Mouse (Mus musculus): ENCODE measurements around the gene Dnajc5g.

DNA sequence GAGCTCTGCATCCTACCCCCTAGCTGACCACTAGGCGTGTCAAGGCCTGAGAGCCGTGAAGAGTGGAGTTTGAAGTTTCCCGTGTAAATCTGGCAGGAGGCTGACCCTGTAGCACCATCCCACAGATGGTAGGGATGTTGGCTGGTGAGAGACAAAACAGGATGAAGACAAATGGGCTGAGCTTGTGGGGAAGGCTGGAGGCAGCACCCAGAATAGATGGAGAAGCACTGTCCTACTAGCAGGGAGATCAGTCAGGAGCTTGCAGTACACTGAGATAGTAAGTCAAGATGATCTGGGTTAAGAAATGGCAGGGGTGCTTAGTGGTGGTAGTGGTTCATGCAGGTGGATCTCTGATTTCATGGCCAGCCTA is 25.3 kb upstream of the Dnajc5g start:
- TF ChIP-seq GATA1 (IDR thresholded peaks at IDR 0.05; ENCODE audit: low read length): no peak
- TF ChIP-seq TAL1 (IDR thresholded peaks at IDR 0.05; ENCODE audit: low read length): no peak

Measured in erythroblast, embryonic 14.5 days (primary cell).